Mouse (Mus musculus) heart, embryonic 16.5 days (tissue): ENCODE results near the gene Nme9. TPM values are rescaled to one million over a fixed set of nuclear protein-coding genes. Genes with fewer than 3 reads are reported as not detected.

Experiments
- ATAC-seq: fragments of 200-750 bp; cut with Nextera tagmentation; replicated peaks from 2 replicates; pipeline ENCODE4 v1.8.0; 2017; ENCODE audit warnings: moderate number of reproducible peaks; ENCODE audit not compliant: insufficient read depth, low FRiP score; ENCODE audit errors: extremely low read depth
- H3K27ac ChIP-seq: fragments of 300-500 bp; sonication (generic); 2 replicates; pipeline ENCODE4 v1.5.1; 2014; ENCODE audit warnings: mild to moderate bottlenecking, low read length, control low read depth, moderate library complexity
- H3K27me3 ChIP-seq: fragments of 300-500 bp; sonication (generic); 2 replicates; pipeline ENCODE4 v1.6.1; 2014; ENCODE audit warnings: low read length, mixed read lengths; ENCODE audit not compliant: control insufficient read depth, insufficient read depth
- H3K36me3 ChIP-seq: fragments of 300-500 bp; sonication (generic); 2 replicates; pipeline ENCODE4 v1.6.1; 2014; ENCODE audit not compliant: control insufficient read depth, insufficient read depth
- H3K4me1 ChIP-seq: fragments of 300-500 bp; sonication (generic); 2 replicates; pipeline ENCODE4 v1.6.1; 2014; ENCODE audit warnings: low read length, mixed read lengths; ENCODE audit not compliant: control insufficient read depth, insufficient read depth
- H3K4me2 ChIP-seq: fragments of 300-500 bp; sonication (generic); 2 replicates; pipeline ENCODE4 v1.6.1; 2014; ENCODE audit warnings: low read depth, mild to moderate bottlenecking, control low read depth, low read length
- H3K4me3 ChIP-seq: fragments of 300-500 bp; sonication (generic); 2 replicates; pipeline ENCODE4 v1.5.1; 2014; ENCODE audit warnings: mild to moderate bottlenecking, control low read depth, low read length
- H3K9ac ChIP-seq: fragments of 300-500 bp; sonication (generic); 2 replicates; pipeline ENCODE4 v1.6.1; 2014; ENCODE audit warnings: low read length, control low read depth
- H3K9me3 ChIP-seq: fragments of 300-500 bp; sonication (generic); replicated peaks from 2 replicates; pipeline ENCODE4 v1.6.1; 2016; ENCODE audit warnings: low read length; ENCODE audit not compliant: control insufficient read depth
- WGBS: fragments of 180-500 bp; shearing (Covaris S2); extraction: QIAGEN DNeasy Blood & Tissue Kit; methylation state at CpG from one replicate; pipeline ENCODE4 v1.1.7; 2014; 5-methylcytosine and 5-hydroxymethylcytosine counted together
- polyA plus RNA-seq: library from polyadenylated mRNA; unstranded; fragments of >200 nt; fragmentation: Nextera tagmentation; extraction: Ambion mirVana; gene quantifications from 2 replicates; pipeline ENCODE4 v1.2.1, GENCODE M21; 2015

Gene Nme9
- polyA plus RNA-seq, 1 experiment from 2014 or later, result 1.0 TPM

- Histone ChIP-seq H3K4me2 (no peak overlapping the region), H3K36me3 (no peaks in the 10 kb centered on the region), H3K9me3 (no peaks in the 10 kb centered on the region), H3K4me3 (no peak overlapping the region), H3K27me3 (no peaks in the 10 kb centered on the region), H3K4me1 (peaks cover 6% of the 10 kb centered on the region; the same call in 1 of the 2 replicates), H3K27ac (no peak overlapping the region), H3K9ac (no peak overlapping the region)
- WGBS, result 70% methylated on average over 9 of the region's 9 CpGs
- ATAC-seq, result no peak; the same call in 1 of the 2 replicates
These were observed 27.3 kb upstream of the Nme9 start for GRCm38 (mm10) chr9:99423692-99424573.

DNA sequence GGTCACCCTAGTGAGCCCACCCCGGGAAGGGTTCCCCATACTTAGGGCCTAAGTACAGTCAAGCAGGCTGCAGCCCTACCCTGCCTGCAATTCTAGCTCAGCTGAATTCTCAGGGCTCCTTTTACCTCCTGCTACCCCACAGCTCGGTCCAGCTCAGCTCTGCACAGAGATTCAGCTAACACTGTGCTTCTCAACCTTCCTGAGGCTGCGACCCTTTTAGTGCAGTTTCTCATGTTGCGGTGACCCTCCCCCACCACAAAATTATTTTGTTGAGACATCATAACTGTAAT is 26.8 kb upstream of the Nme9 start:
- peaks cover 8% of the 10 kb centered on the region; the same call in 1 of the 2 replicates for H3K4me1 ChIP-seq
- no peak for ATAC-seq
- H3K4me3 ChIP-seq, result no peak overlapping the region
- 71% methylated on average over 4 of the region's 4 CpGs for WGBS
- no peak overlapping the region for H3K4me2 ChIP-seq
- no peaks in the 10 kb centered on the region for H3K9me3 ChIP-seq
- H3K9ac ChIP-seq, result no peak overlapping the region
- H3K27ac ChIP-seq, result no peak overlapping the region
- H3K36me3 ChIP-seq, result no peaks in the 10 kb centered on the region
- no peaks in the 10 kb centered on the region for H3K27me3 ChIP-seq

DNA sequence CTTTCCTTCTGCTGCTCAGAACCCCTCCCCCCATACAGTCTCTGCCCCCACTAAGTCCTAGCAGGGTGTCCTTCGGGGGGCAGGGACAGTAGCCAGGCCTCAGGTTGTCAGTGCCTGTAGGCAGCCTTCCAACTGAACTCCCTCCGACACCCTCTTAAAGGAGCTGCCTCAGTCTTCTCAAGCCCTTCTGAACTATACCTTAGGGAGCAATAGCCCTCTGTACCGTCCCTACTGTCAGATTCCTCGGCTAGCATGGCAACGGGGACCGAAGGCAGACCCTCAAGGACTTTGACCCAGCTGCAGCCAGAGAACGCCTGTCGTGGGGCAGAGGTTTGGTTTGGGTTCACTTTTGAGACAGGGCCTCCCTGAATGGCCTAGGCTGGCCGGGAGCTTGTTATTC is 26.0 kb upstream of the Nme9 start:
- no peaks in the 10 kb centered on the region for H3K36me3 ChIP-seq
- no peaks in the 10 kb centered on the region for H3K27me3 ChIP-seq
- WGBS, result 56% methylated on average over 9 of the region's 9 CpGs
- H3K9ac ChIP-seq, result no peak overlapping the region
- no peak for ATAC-seq
- H3K4me3 ChIP-seq, result no peak overlapping the region
- H3K27ac ChIP-seq, result no peak overlapping the region
- no peak overlapping the region for H3K4me2 ChIP-seq
- H3K9me3 ChIP-seq, result no peaks in the 10 kb centered on the region
- peaks cover 8% of the 10 kb centered on the region; the same call in 1 of the 2 replicates for H3K4me1 ChIP-seq

- Histone ChIP-seq H3K27ac (no peak overlapping the region), H3K27me3 (no peaks in the 10 kb centered on the region), H3K9ac (no peak overlapping the region), H3K4me3 (no peak overlapping the region), H3K9me3 (no peaks in the 10 kb centered on the region), H3K36me3 (no peaks in the 10 kb centered on the region), H3K4me2 (no peak overlapping the region), H3K4me1 (peaks cover 8% of the 10 kb centered on the region; the same call in 1 of the 2 replicates)
- 49% methylated on average over 11 of the region's 11 CpGs for WGBS
- no peak for ATAC-seq
These were observed 22.5 kb upstream of the Nme9 start for GRCm38 (mm10) chr9:99428601-99429331.

DNA sequence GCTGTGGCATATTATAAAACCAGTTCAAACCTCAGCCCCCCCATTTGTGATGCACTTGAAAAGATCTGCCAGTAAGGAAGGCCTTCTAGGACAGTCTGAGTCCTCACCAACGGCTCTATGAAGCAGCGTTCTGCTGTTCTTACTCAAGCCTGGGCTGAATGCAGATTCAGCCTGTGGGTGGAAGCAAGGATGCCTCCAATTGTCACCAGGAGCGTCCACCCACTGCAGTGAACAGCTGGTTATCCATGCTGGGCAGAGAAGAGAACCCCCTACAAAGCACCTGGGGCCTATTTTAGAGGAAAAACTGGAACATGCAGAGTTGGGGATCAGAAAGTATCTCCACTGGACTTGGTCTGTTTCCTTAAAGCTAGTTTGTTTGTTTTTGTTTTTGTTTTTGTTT is 21.4 kb upstream of the Nme9 start:
- H3K36me3 ChIP-seq, result no peaks in the 10 kb centered on the region
- peaks cover 12% of the 10 kb centered on the region; the same call in 1 of the 2 replicates for H3K4me1 ChIP-seq
- WGBS, result 86% methylated on average over 3 of the region's 3 CpGs
- no peak for ATAC-seq
- H3K27ac ChIP-seq, result no peak overlapping the region
- no peak overlapping the region for H3K4me3 ChIP-seq
- no peak overlapping the region for H3K9ac ChIP-seq
- no peak overlapping the region for H3K4me2 ChIP-seq
- no peaks in the 10 kb centered on the region for H3K27me3 ChIP-seq
- no peaks in the 10 kb centered on the region for H3K9me3 ChIP-seq

DNA sequence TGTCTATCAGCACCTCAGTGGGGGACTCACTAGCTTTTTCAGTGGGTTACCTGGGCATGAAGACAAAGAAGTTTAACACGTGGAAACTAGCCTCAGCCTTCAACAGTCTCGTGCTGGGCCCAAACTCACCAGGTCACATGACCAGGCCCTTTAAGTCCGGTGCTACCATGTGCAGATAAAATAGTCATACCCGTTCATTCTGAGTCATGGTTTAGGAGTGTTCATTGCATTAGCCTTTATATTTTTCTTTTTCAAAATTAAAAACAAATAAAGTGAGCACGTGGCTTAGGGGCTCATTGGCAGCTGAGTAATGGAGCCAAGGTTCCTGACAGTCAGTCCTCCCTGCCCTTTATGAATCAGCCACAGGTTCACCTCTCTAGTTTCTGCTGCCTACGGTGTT is 20.5 kb upstream of the Nme9 start:
- H3K27me3 ChIP-seq, result no peaks in the 10 kb centered on the region
- no peaks in the 10 kb centered on the region for H3K9me3 ChIP-seq
- WGBS, result 74% methylated on average over 6 of the region's 6 CpGs
- no peak overlapping the region for H3K9ac ChIP-seq
- H3K27ac ChIP-seq, result no peak overlapping the region
- H3K4me1 ChIP-seq, result peaks cover 17% of the 10 kb centered on the region; the same call in 1 of the 2 replicates
- H3K36me3 ChIP-seq, result no peaks in the 10 kb centered on the region
- H3K4me3 ChIP-seq, result no peak overlapping the region
- H3K4me2 ChIP-seq, result no peak overlapping the region
- no peak for ATAC-seq

DNA sequence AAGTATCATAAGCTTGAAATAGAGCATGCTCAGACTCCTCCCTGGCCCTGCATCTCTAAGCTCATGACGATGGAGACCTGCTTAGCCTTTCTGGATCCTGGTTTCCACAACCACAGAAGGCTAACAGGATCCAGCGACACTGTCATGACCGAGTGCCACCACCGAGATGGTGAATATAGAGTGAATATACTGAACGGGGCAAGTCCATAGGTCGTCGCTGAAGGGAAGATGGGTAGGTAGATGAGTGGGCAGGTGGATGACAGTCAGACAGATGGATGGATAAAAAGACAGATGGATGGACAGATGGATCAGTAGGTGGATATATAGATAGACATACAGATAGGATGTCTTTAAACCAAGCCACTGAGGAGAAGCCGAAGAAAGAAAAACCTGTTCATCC is 19.9 kb upstream of the Nme9 start:
- ATAC-seq, result no peak
- Histone ChIP-seq H3K36me3 (no peaks in the 10 kb centered on the region), H3K4me2 (no peak overlapping the region), H3K27me3 (no peaks in the 10 kb centered on the region), H3K9me3 (no peaks in the 10 kb centered on the region), H3K27ac (no peak overlapping the region), H3K9ac (no peak overlapping the region), H3K4me3 (no peak overlapping the region), H3K4me1 (peaks cover 18% of the 10 kb centered on the region; the same call in 1 of the 2 replicates)
- 90% methylated on average over 8 of the region's 8 CpGs for WGBS

- peaks cover 19% of the 10 kb centered on the region; the same call in 1 of the 2 replicates for H3K4me1 ChIP-seq
- H3K9me3 ChIP-seq, result no peaks in the 10 kb centered on the region
- H3K4me3 ChIP-seq, result no peak overlapping the region
- H3K36me3 ChIP-seq, result no peaks in the 10 kb centered on the region
- no peak overlapping the region for H3K27ac ChIP-seq
- 83% methylated on average over 6 of the region's 6 CpGs for WGBS
- H3K4me2 ChIP-seq, result no peak overlapping the region
- no peak overlapping the region for H3K9ac ChIP-seq
- no peak for ATAC-seq
- H3K27me3 ChIP-seq, result no peaks in the 10 kb centered on the region
These were observed 19.3 kb upstream of the Nme9 start for GRCm38 (mm10) chr9:99431963-99432362.

DNA sequence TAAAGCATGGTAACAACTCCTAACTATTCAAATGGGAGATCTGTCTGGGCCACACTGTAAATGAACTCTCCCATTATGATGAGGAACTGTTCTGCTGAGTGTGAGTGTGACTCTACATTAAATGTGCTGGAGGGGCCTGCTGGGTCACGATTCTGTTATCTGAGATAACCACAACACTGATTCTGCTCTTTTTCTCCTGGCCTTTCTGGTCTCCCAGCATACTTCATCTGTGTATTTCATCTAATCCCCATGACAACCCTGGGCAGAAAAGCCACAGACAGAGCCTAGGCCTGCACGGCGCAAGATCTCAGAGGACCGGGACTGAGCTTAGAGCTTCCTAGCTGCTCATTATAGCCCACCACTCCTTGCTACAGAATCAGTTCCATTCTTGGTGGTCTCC is 18.8 kb upstream of the Nme9 start:
- Histone ChIP-seq H3K4me3 (no peak overlapping the region), H3K9ac (no peak overlapping the region), H3K4me1 (peaks cover 24% of the 10 kb centered on the region), H3K27me3 (no peaks in the 10 kb centered on the region; the same call in 1 of the 2 replicates), H3K4me2 (no peak overlapping the region), H3K27ac (no peak overlapping the region), H3K36me3 (no peaks in the 10 kb centered on the region), H3K9me3 (no peaks in the 10 kb centered on the region)
- WGBS, result 80% methylated on average over 4 of the region's 4 CpGs
- no peak for ATAC-seq
